Mouse (Mus musculus) embryonic facial prominence, embryonic 11.5 days (tissue): ENCODE measurements at regions not wholly inside any gene's neighbourhood (a gene's known extent, or its start where the extent isn't known, plus 50 kb on each side); places are given as distances from the start of the nearest gene placed in this dataset.
"Not testable (repeated sequence)": the region's sequence is repeated elsewhere in the genome, so short reads cannot be mapped to it uniquely, and the experiment has no call there.

Experiments
- ATAC-seq: fragments of 200-750 bp; cut with Nextera tagmentation; replicated peaks from 2 replicates; pipeline ENCODE4 v1.8.0; 2017; ENCODE audit warnings: low read depth; ENCODE audit not compliant: insufficient number of reproducible peaks, low FRiP score, low TSS enrichment
- DNase-seq: peaks from one replicate; pipeline ENCODE4 v3.0.0-alpha.2; 2015; ENCODE audit warnings: low spot score
- H3K27ac ChIP-seq: fragments of 300-500 bp; sonication (generic); replicated peaks from 2 replicates; pipeline ENCODE4 v1.5.1; 2014; ENCODE audit warnings: mild to moderate bottlenecking, low read depth, low read length, control low read depth
- H3K27me3 ChIP-seq: fragments of 300-500 bp; sonication (generic); 2 replicates; pipeline ENCODE4 v1.6.1; 2014; ENCODE audit warnings: mild to moderate bottlenecking, low read length, moderate library complexity, mixed read lengths; ENCODE audit not compliant: control insufficient read depth, insufficient read depth
- H3K36me3 ChIP-seq: fragments of 300-500 bp; sonication (generic); replicated peaks from 2 replicates; pipeline ENCODE4 v1.6.1; 2014; ENCODE audit warnings: low read depth, mild to moderate bottlenecking, low read length, moderate library complexity, mixed read lengths; ENCODE audit not compliant: control insufficient read depth, insufficient read depth
- H3K4me1 ChIP-seq: fragments of 300-500 bp; sonication (generic); 2 replicates; pipeline ENCODE4 v1.6.1; 2014; ENCODE audit warnings: low read length, mixed read lengths; ENCODE audit not compliant: control insufficient read depth, insufficient read depth
- H3K4me2 ChIP-seq: fragments of 300-500 bp; sonication (generic); 2 replicates; pipeline ENCODE4 v1.6.1; 2014; ENCODE audit warnings: low read depth, mild to moderate bottlenecking, control low read depth, low read length, moderate library complexity
- H3K4me3 ChIP-seq: fragments of 300-500 bp; sonication (generic); 2 replicates; pipeline ENCODE4 v1.5.1; 2014; ENCODE audit warnings: low read depth, low read length, control low read depth
- H3K9ac ChIP-seq: fragments of 300-500 bp; sonication (generic); replicated peaks from 2 replicates; pipeline ENCODE4 v1.6.1; 2014; ENCODE audit warnings: mild to moderate bottlenecking, control low read depth, low read length
- H3K9me3 ChIP-seq: fragments of 300-500 bp; sonication (generic); replicated peaks from 2 replicates; pipeline ENCODE4 v1.6.1; 2016; ENCODE audit warnings: mild to moderate bottlenecking, low read length, inconsistent platforms, mixed read lengths; ENCODE audit not compliant: control insufficient read depth
- WGBS: fragments of 180-500 bp; shearing (Covaris S2); extraction: QIAGEN DNeasy Blood & Tissue Kit; methylation state at CpG from one replicate; pipeline ENCODE4 v1.1.7; 2014; 5-methylcytosine and 5-hydroxymethylcytosine counted together

GRCm38 (mm10) chr13:10943877-10944276 is 583.2 kb upstream of the Chrm3 start:
- no peaks in the 10 kb centered on the region for H3K4me1 ChIP-seq
- H3K9ac ChIP-seq: no peak overlapping the region
- no peak overlapping the region for H3K4me2 ChIP-seq
- WGBS: 76% methylated on average over 4 of the region's 4 CpGs
- no peak overlapping the region for H3K4me3 ChIP-seq
- DNase-seq (no peak), ATAC-seq (no peak)
- H3K36me3 ChIP-seq: no peaks in the 10 kb centered on the region
- H3K9me3 ChIP-seq: no peaks in the 10 kb centered on the region
- no peaks in the 10 kb centered on the region for H3K27me3 ChIP-seq
- H3K27ac ChIP-seq: no peak overlapping the region

- Histone ChIP-seq H3K27ac (no peak overlapping the region), H3K4me2 (no peak overlapping the region), H3K27me3 (no peaks in the 10 kb centered on the region), H3K9me3 (no peaks in the 10 kb centered on the region), H3K36me3 (no peaks in the 10 kb centered on the region), H3K4me3 (no peak overlapping the region), H3K4me1 (no peaks in the 10 kb centered on the region), H3K9ac (no peak overlapping the region)
- ATAC-seq: no peak
- 56% methylated on average over 4 of the region's 4 CpGs for WGBS
- peak; percentile 53 for DNase-seq
These were observed 581.5 kb upstream of the Chrm3 start for GRCm38 (mm10) chr13:10942031-10942655.

- ATAC-seq: no peak
- Histone ChIP-seq H3K27ac (no peak overlapping the region), H3K4me2 (no peak overlapping the region), H3K9ac (no peak overlapping the region), H3K9me3 (no peaks in the 10 kb centered on the region), H3K36me3 (no peaks in the 10 kb centered on the region), H3K27me3 (no peaks in the 10 kb centered on the region), H3K4me1 (no peaks in the 10 kb centered on the region), H3K4me3 (no peak overlapping the region)
- WGBS: 80% methylated on average over 2 of the region's 2 CpGs
- no peak for DNase-seq
These were observed 577.6 kb upstream of the Chrm3 start for GRCm38 (mm10) chr13:10938233-10938632.

GRCm38 (mm10) chr13:10930741-10931140 is 570.1 kb upstream of the Chrm3 start:
- DNase-seq: no peak
- Histone ChIP-seq H3K9me3 (no peaks in the 10 kb centered on the region), H3K4me1 (no peaks in the 10 kb centered on the region), H3K4me2 (no peak overlapping the region), H3K4me3 (no peak overlapping the region), H3K9ac (no peak overlapping the region), H3K36me3 (no peaks in the 10 kb centered on the region), H3K27ac (no peak overlapping the region), H3K27me3 (no peaks in the 10 kb centered on the region)
- no peak for ATAC-seq
- 87% methylated on average over 3 of the region's 3 CpGs for WGBS

- ATAC-seq (no peak), DNase-seq (no peak)
- H3K27me3 ChIP-seq: no peaks in the 10 kb centered on the region
- H3K4me2 ChIP-seq: no peak overlapping the region
- no peak overlapping the region for H3K4me3 ChIP-seq
- H3K36me3 ChIP-seq: no peaks in the 10 kb centered on the region
- H3K9ac ChIP-seq: no peak overlapping the region
- H3K27ac ChIP-seq: no peak overlapping the region
- H3K9me3 ChIP-seq: no peaks in the 10 kb centered on the region
- no peaks in the 10 kb centered on the region for H3K4me1 ChIP-seq
These were observed 553.7 kb upstream of the Chrm3 start for GRCm38 (mm10) chr13:10914377-10914776.

- no peaks in the 10 kb centered on the region for H3K4me1 ChIP-seq
- H3K36me3 ChIP-seq: no peaks in the 10 kb centered on the region
- ATAC-seq (no peak), DNase-seq (no peak)
- WGBS: 53% methylated on average over 2 of the region's 2 CpGs
- no peak overlapping the region for H3K9ac ChIP-seq
- H3K27me3 ChIP-seq: no peaks in the 10 kb centered on the region
- H3K4me2 ChIP-seq: no peak overlapping the region
- H3K27ac ChIP-seq: no peak overlapping the region
- no peaks in the 10 kb centered on the region for H3K9me3 ChIP-seq
- no peak overlapping the region for H3K4me3 ChIP-seq
These were observed 548.6 kb upstream of the Chrm3 start for GRCm38 (mm10) chr13:10909122-10909751.

GRCm38 (mm10) chr13:10867864-10868263 is 507.2 kb upstream of the Chrm3 start:
- Histone ChIP-seq H3K4me1 (no peaks in the 10 kb centered on the region), H3K27me3 (no peaks in the 10 kb centered on the region), H3K27ac (no peak overlapping the region), H3K4me3 (no peak overlapping the region), H3K4me2 (no peak overlapping the region), H3K9ac (no peak overlapping the region), H3K36me3 (no peaks in the 10 kb centered on the region), H3K9me3 (no peaks in the 10 kb centered on the region)
- DNase-seq (no peak), ATAC-seq (no peak)
- WGBS: 76% methylated on average over 2 of the region's 2 CpGs

GRCm38 (mm10) chr13:10855947-10856561 is 495.4 kb upstream of the Chrm3 start:
- H3K27ac ChIP-seq, H3K4me1 ChIP-seq, H3K4me3 ChIP-seq, H3K9ac ChIP-seq, H3K36me3 ChIP-seq, DNase-seq, H3K9me3 ChIP-seq, H3K4me2 ChIP-seq, H3K27me3 ChIP-seq, ATAC-seq: not testable (repeated sequence)
- WGBS: 89% methylated on average over 9 of the region's 9 CpGs
